Mouse (Mus musculus): Measurements from ENCODE around the gene Dip2c.

GRCm38 (mm10) chr13:9380740-9381410 lies 104.5 kb downstream of the Dip2c start:
- no peak for TF ChIP-seq GATA1 (IDR thresholded peaks at IDR 0.05; ENCODE audit: borderline replicate concordance, low read length)
- no peak for TF ChIP-seq FLI1 (IDR thresholded peaks at IDR 0.05; ENCODE audit: low read length)

Measured in megakaryocyte, embryonic 14.5 days (primary cell).